Mouse (Mus musculus): Measurements from ENCODE around the gene Elp5. TPM values are rescaled to one million over a fixed set of nuclear protein-coding genes. Genes with fewer than 3 reads are reported as not detected.

Elp5 gene
- polyA plus RNA-seq, 1 experiment = not detected

GRCm38 (mm10) chr11:70010548-70010947, 28.2 kb upstream of the Elp5 start:
- no peak overlapping the region for H3K4me3 ChIP-seq (ENCODE audit: insufficient read depth, low read depth, low read length)
- no peak overlapping the region for H3K27ac ChIP-seq (ENCODE audit: insufficient read depth, low read depth, low read length)
- peaks cover 9% of the 10 kb centered on the region; the same call in 1 of the 2 replicates for H3K4me1 ChIP-seq (ENCODE audit: control insufficient read depth, insufficient read depth, low read length)
- WGBS = 79% methylated on average over 12 of the region's 12 CpGs
- TF ChIP-seq POLR2A (IDR thresholded peaks at IDR 0.05; ENCODE audit: insufficient read depth, low read depth, low read length) (no peak), CTCF (IDR thresholded peaks at IDR 0.05; ENCODE audit: insufficient read depth, low read depth, low read length) (no peak)

GRCm38 (mm10) chr11:70010033-70010432, 27.7 kb upstream of the Elp5 start:
- H3K27ac ChIP-seq (ENCODE audit: insufficient read depth, low read depth, low read length) = no peak overlapping the region
- 77% methylated on average over 6 of the region's 6 CpGs for WGBS
- no peak for TF ChIP-seq POLR2A (IDR thresholded peaks at IDR 0.05; ENCODE audit: insufficient read depth, low read depth, low read length)
- no peak for TF ChIP-seq CTCF (IDR thresholded peaks at IDR 0.05; ENCODE audit: insufficient read depth, low read depth, low read length)
- H3K4me1 ChIP-seq (ENCODE audit: control insufficient read depth, insufficient read depth, low read length) = peaks cover 9% of the 10 kb centered on the region; the same call in 1 of the 2 replicates
- H3K4me3 ChIP-seq (ENCODE audit: insufficient read depth, low read depth, low read length) = no peak overlapping the region

GRCm38 (mm10) chr11:70005521-70005920, 23.2 kb upstream of the Elp5 start:
- H3K27ac ChIP-seq (ENCODE audit: insufficient read depth, low read depth, low read length) = no peak overlapping the region
- TF ChIP-seq POLR2A (IDR thresholded peaks at IDR 0.05; ENCODE audit: insufficient read depth, low read depth, low read length) = no peak
- 45% methylated on average over 5 of the region's 5 CpGs for whole genome bisulfite sequencing
- no peak overlapping the region for H3K4me3 ChIP-seq (ENCODE audit: insufficient read depth, low read depth, low read length)
- peaks cover 15% of the 10 kb centered on the region for H3K4me1 ChIP-seq (ENCODE audit: control insufficient read depth, insufficient read depth, low read length)

- Histone ChIP-seq H3K4me3 (ENCODE audit: insufficient read depth, low read depth, low read length) (no peak overlapping the region; the same call in 1 of the 2 replicates), H3K4me1 (ENCODE audit: control insufficient read depth, insufficient read depth, low read length) (peaks cover 17% of the 10 kb centered on the region), H3K27ac (ENCODE audit: insufficient read depth, low read depth, low read length) (no peak overlapping the region)
- no peak for TF ChIP-seq CTCF (IDR thresholded peaks at IDR 0.05; ENCODE audit: insufficient read depth, low read depth, low read length)
- TF ChIP-seq POLR2A (IDR thresholded peaks at IDR 0.05; ENCODE audit: insufficient read depth, low read depth, low read length) = no peak
- 80% methylated on average over 2 of the region's 2 CpGs for WGBS
These were observed 20.2 kb upstream of the Elp5 start for GRCm38 (mm10) chr11:70002471-70002870.

GRCm38 (mm10) chr11:70001865-70002264, 19.5 kb upstream of the Elp5 start:
- no peak overlapping the region for H3K4me3 ChIP-seq (ENCODE audit: insufficient read depth, low read depth, low read length)
- no peak overlapping the region for H3K27ac ChIP-seq (ENCODE audit: insufficient read depth, low read depth, low read length)
- H3K4me1 ChIP-seq (ENCODE audit: control insufficient read depth, insufficient read depth, low read length) = peaks cover 17% of the 10 kb centered on the region
- TF ChIP-seq CTCF (IDR thresholded peaks at IDR 0.05; ENCODE audit: insufficient read depth, low read depth, low read length) (no peak), POLR2A (IDR thresholded peaks at IDR 0.05; ENCODE audit: insufficient read depth, low read depth, low read length) (no peak)

GRCm38 (mm10) chr11:70001159-70001558, 18.8 kb upstream of the Elp5 start:
- peaks cover 17% of the 10 kb centered on the region for H3K4me1 ChIP-seq (ENCODE audit: control insufficient read depth, insufficient read depth, low read length)
- TF ChIP-seq CTCF (IDR thresholded peaks at IDR 0.05; ENCODE audit: insufficient read depth, low read depth, low read length) (no peak), POLR2A (IDR thresholded peaks at IDR 0.05; ENCODE audit: insufficient read depth, low read depth, low read length) (no peak)
- peak overlapping the region; percentile 85 for H3K4me3 ChIP-seq (ENCODE audit: insufficient read depth, low read depth, low read length)
- H3K27ac ChIP-seq (ENCODE audit: insufficient read depth, low read depth, low read length) = peak overlapping the region; percentile 81
- 4% methylated on average over 8 of the region's 8 CpGs for WGBS

GRCm38 (mm10) chr11:70000396-70000898, 18.1 kb upstream of the Elp5 start, which contains the start of gene Dvl2:
Gene Dvl2 (plus strand): TSS chr11:70000595.
- Histone ChIP-seq H3K4me3 (ENCODE audit: insufficient read depth, low read depth, low read length) (peak within 1 kb of the TSS; percentile 85), H3K4me1 (ENCODE audit: control insufficient read depth, insufficient read depth, low read length) (peaks cover 17% of the 10 kb centered on the region), H3K27ac (ENCODE audit: insufficient read depth, low read depth, low read length) (peak within 1 kb of the TSS; percentile 81)
- TF ChIP-seq CTCF (IDR thresholded peaks at IDR 0.05; ENCODE audit: insufficient read depth, low read depth, low read length) = no peak
- peak; percentile 75 for TF ChIP-seq POLR2A (IDR thresholded peaks at IDR 0.05; ENCODE audit: insufficient read depth, low read depth, low read length)
- under 1% methylated on average over 48 of the region's 48 CpGs for WGBS

GRCm38 (mm10) chr11:69999666-70000065, 17.3 kb upstream of the Elp5 start:
- TF ChIP-seq POLR2A (IDR thresholded peaks at IDR 0.05; ENCODE audit: insufficient read depth, low read depth, low read length) (no peak), CTCF (IDR thresholded peaks at IDR 0.05; ENCODE audit: insufficient read depth, low read depth, low read length) (no peak)

GRCm38 (mm10) chr11:69998567-69999491, 16.5 kb upstream of the Elp5 start:
- TF ChIP-seq POLR2A (IDR thresholded peaks at IDR 0.05; ENCODE audit: insufficient read depth, low read depth, low read length) = no peak
- WGBS = 91% methylated on average over 27 of the region's 27 CpGs

More at GRCm38 (mm10) chr11:69999666-70000065, 17.3 kb upstream of the Elp5 start:
- Histone ChIP-seq H3K27ac (ENCODE audit: insufficient read depth, low read depth, low read length) (0 out of 2 replicates have a peak overlapping the region, but pooled peaks have one; percentile 29), H3K4me1 (ENCODE audit: control insufficient read depth, insufficient read depth, low read length) (peaks cover 16% of the 10 kb centered on the region), H3K4me3 (ENCODE audit: insufficient read depth, low read depth, low read length) (no peak overlapping the region)
- 72% methylated on average over 8 of the region's 8 CpGs for WGBS

More at GRCm38 (mm10) chr11:69998567-69999491, 16.5 kb upstream of the Elp5 start:
- Histone ChIP-seq H3K4me1 (ENCODE audit: control insufficient read depth, insufficient read depth, low read length) (peaks cover 13% of the 10 kb centered on the region), H3K4me3 (ENCODE audit: insufficient read depth, low read depth, low read length) (no peak overlapping the region), H3K27ac (ENCODE audit: insufficient read depth, low read depth, low read length) (no peak overlapping the region)
